Comparison of ENCODE assay signal across 16 mouse cellular contexts in the genomic region with DNA sequence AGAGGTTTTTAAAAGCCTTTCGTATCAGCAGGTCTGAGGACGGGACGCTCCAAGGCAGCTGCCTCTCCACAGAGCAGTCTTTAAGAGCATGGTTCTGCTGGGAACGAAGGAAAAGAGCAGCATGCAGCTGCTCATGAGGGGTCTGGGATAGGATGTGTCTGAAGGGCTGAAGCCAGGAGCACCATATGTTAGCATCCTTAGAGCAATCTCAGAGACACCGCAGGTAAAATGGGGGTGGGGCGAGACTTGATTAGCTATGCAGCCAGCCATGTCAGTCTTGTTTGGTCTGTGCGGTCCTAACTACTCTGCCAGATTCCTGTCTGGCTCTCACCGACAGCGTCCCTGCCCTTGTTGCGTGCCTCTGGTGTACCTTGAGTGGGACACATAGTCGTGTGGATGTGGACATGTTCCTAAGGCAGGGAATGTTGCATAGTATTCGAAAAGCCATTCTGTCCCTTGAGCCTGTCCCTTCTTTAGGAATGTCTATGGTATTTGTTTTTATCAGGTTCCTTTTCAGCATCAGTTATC.
"Had no signal": no experiment of that assay in that cellular context is flagged by ENCODE, and none has a peak within 500 bp of the region (broad histone marks: within the 10 kb centered on the region; RNA-seq: fewer than 3 reads in every experiment).

No protein-coding gene starts in this region.

- DNase-seq: kidney, adult 9 months; kidney, postnatal 14 days; layer of hippocampus, adult 9-11 months; liver; lung, adult 18-20 months; thymus, adult 18-20 months; thymus, postnatal 14 days; thymus, postnatal 4 days had no signal

- H3K4me2 ChIP-seq: limb, embryonic 13.5 days; liver, embryonic 12.5 days; liver, embryonic 15.5 days; midbrain, embryonic 13.5 days had no signal

- H3K9me3 ChIP-seq: limb, embryonic 10.5 days; limb, embryonic 13.5 days; liver, embryonic 15.5 days; midbrain, embryonic 13.5 days had no signal

- H3K36me3 ChIP-seq: liver, embryonic 12.5 days; liver, embryonic 15.5 days had no signal

- ATAC-seq: liver, embryonic 12.5 days; midbrain, embryonic 13.5 days; midbrain, embryonic 16.5 days had no signal

- H3K4me1 ChIP-seq: limb, embryonic 10.5 days; midbrain, embryonic 13.5 days had no signal

- H3K27ac ChIP-seq: layer of hippocampus, adult 2 months; limb, embryonic 10.5 days; limb, embryonic 13.5 days; liver, embryonic 12.5 days; liver, embryonic 15.5 days; macrophage; midbrain, embryonic 13.5 days had no signal

- H3K4me3 ChIP-seq: layer of hippocampus, adult 2 months; limb, embryonic 10.5 days; limb, embryonic 13.5 days; liver, embryonic 12.5 days; liver, embryonic 15.5 days; midbrain, embryonic 13.5 days had no signal

- H3K9ac ChIP-seq: limb, embryonic 13.5 days; liver, embryonic 12.5 days; liver, embryonic 15.5 days; midbrain, embryonic 13.5 days had no signal

- H3K27me3 ChIP-seq: limb, embryonic 13.5 days; liver, embryonic 12.5 days; liver, embryonic 15.5 days; midbrain, embryonic 13.5 days had no signal
